Mouse (Mus musculus) myocyte (in vitro differentiated cells): ENCODE results near the gene Zfyve27. TPM values are rescaled to one million over a fixed set of nuclear protein-coding genes. Genes with fewer than 3 reads are reported as not detected.

Source experiments
- H3K27me3 ChIP-seq: one replicate; pipeline ENCODE4 v1.6.1; 2011; ENCODE audit not compliant: control insufficient read depth, insufficient read depth, insufficient read length
- H3K36me3 ChIP-seq: one replicate; pipeline ENCODE4 v1.6.1; 2011; ENCODE audit not compliant: control insufficient read depth, insufficient read depth
- H3K4me2 ChIP-seq: one replicate; pipeline ENCODE4 v1.6.1; 2011; ENCODE audit warnings: low read depth, control low read depth
- H3K4me3 ChIP-seq: one replicate; pipeline ENCODE4 v1.5.1; 2011; ENCODE audit warnings: mild to moderate bottlenecking, control low read depth, moderate library complexity
- H3K79me2 ChIP-seq: one replicate; pipeline ENCODE4 v1.6.1; 2011; ENCODE audit not compliant: control insufficient read depth, insufficient read depth
- H3ac ChIP-seq: one replicate; pipeline ENCODE4 v1.6.1; 2011; ENCODE audit not compliant: control insufficient read depth, insufficient read length
- CEBPB ChIP-seq: IDR thresholded peaks from 2 replicates; pipeline ENCODE4 v1.6.1; 2011; ENCODE audit warnings: mild to moderate bottlenecking, moderate library complexity; ENCODE audit not compliant: poor library complexity, insufficient read depth, severe bottlenecking
- E2F4 ChIP-seq: IDR thresholded peaks from one replicate; pipeline ENCODE4 v1.6.1; 2011; ENCODE audit warnings: mild to moderate bottlenecking, control low read depth, moderate library complexity; ENCODE audit not compliant: insufficient read depth
- MAX ChIP-seq: IDR thresholded peaks from one replicate; pipeline ENCODE4 v1.6.1; 2011; ENCODE audit warnings: low read depth, mild to moderate bottlenecking, control low read depth
- MYOD1 ChIP-seq, 3 experiments: IDR thresholded peaks; one replicate each; pipeline ENCODE4 v1.6.1; 2011; ENCODE audit warnings: control low read depth in 2 of 3, low read depth in 2 of 3, mild to moderate bottlenecking in 2 of 3, moderate library complexity in 1 of 3; ENCODE audit not compliant: insufficient read length in 2 of 3, control insufficient read depth in 1 of 3
- MYOG ChIP-seq, 3 experiments: IDR thresholded peaks; one replicate each; pipeline ENCODE4 v1.6.1; 2011; ENCODE audit warnings: control low read depth in 2 of 3, low read depth in 2 of 3, mild to moderate bottlenecking in 2 of 3; ENCODE audit not compliant: insufficient read length in 2 of 3, control insufficient read depth in 1 of 3, insufficient read depth in 1 of 3
- POLR2A ChIP-seq: IDR thresholded peaks from one replicate; pipeline ENCODE4 v1.6.1; 2011; ENCODE audit warnings: low read depth, mild to moderate bottlenecking, control low read depth, moderate library complexity; ENCODE audit not compliant: insufficient read length
- POLR2AphosphoS2 ChIP-seq: IDR thresholded peaks from one replicate; pipeline ENCODE4 v1.6.1; 2011; ENCODE audit warnings: low read depth, control low read depth; ENCODE audit not compliant: insufficient read length
- REST ChIP-seq: IDR thresholded peaks from one replicate; pipeline ENCODE4 v1.6.1; 2011; ENCODE audit warnings: mild to moderate bottlenecking, control low read depth, moderate library complexity; ENCODE audit not compliant: insufficient read depth, insufficient read length
- SRF ChIP-seq: IDR thresholded peaks from one replicate; pipeline ENCODE4 v1.6.1; 2011; ENCODE audit warnings: low read depth; ENCODE audit not compliant: control insufficient read depth, insufficient read length
- TCF12 ChIP-seq: IDR thresholded peaks from one replicate; pipeline ENCODE4 v1.6.1; 2011; ENCODE audit warnings: mild to moderate bottlenecking, control low read depth; ENCODE audit not compliant: poor library complexity, insufficient read depth, severe bottlenecking
- TCF3 ChIP-seq: IDR thresholded peaks from one replicate; pipeline ENCODE4 v1.6.1; 2011; ENCODE audit warnings: low read depth, control low read depth; ENCODE audit not compliant: insufficient read length
- USF1 ChIP-seq: IDR thresholded peaks from one replicate; pipeline ENCODE4 v1.6.1; 2011; ENCODE audit warnings: low read depth, mild to moderate bottlenecking, control low read depth, moderate library complexity
- polyA plus RNA-seq: library from polyadenylated mRNA; unstranded; fragments of >200 nt; fragmentation: generic; extraction: Trizol; gene quantifications from one replicate; pipeline ENCODE4 v1.2.1, GENCODE M21; 2012; ENCODE audit warnings: missing spikeins

Zfyve27 gene
- polyA plus RNA-seq, 1 experiment, result 22.4 TPM

DNA sequence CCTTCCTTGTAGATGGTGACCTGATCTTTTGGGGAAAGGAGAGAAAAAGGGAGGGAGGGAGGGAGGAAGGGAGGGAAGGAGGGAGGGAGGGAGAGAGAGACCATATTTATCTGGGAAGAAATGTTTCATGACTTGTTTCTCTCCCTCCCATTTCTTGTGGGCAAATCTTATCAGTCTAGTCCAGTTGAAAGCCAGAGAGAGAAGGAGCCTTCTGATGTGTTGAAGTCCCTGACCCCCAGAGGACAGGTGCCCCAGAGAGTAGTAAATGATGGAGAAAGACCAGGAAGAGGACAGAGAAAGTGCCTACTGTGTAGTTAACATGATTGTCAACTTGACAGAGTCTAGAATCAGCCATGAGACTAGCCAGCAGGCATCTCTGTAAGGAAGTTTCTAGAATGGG is 28.7 kb upstream of the Zfyve27 start:
- Histone ChIP-seq H3ac (no peak overlapping the region), H3K4me3 (no peak overlapping the region), H3K36me3 (no peaks in the 10 kb centered on the region), H3K79me2 (no peaks in the 10 kb centered on the region), H3K27me3 (no peaks in the 10 kb centered on the region), H3K4me2 (no peak overlapping the region)
- TF ChIP-seq TCF12 (no peak), SRF (no peak), CEBPB (no peak), REST (no peak)

DNA sequence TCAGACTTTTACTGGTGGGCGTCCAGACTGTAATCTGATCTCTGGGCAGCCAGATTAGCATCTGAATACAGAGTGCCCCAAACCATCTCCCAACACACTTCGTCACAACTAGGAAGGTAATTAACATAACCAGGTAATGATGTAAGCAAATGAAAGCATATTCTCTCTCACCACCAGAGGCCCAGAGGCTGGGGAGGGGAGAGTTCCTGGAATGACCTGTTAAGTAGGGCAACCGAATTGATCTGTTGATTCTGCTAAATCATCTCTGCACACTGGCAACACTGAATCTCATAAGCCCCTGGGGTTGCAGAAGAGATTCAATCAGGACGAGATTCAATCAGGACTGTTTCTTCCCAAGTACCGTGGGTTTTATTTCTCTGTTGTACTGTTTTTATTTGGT is 27.6 kb upstream of the Zfyve27 start:
- no peak for TF ChIP-seq USF1
- TF ChIP-seq TCF12, result no peak
- no peak for TF ChIP-seq E2F4
- TF ChIP-seq MYOD1 (IDR thresholded peaks at IDR 0.05; ENCODE audit: control insufficient read depth in 1 of 3, insufficient read length in 2 of 3, low read depth in 2 of 3), result no peak
- no peak for TF ChIP-seq POLR2AphosphoS2
- TF ChIP-seq REST, result no peak
- TF ChIP-seq MYOG (IDR thresholded peaks at IDR 0.05; ENCODE audit: control insufficient read depth in 1 of 3, insufficient read depth in 1 of 3, insufficient read length in 2 of 3, low read depth in 2 of 3), result no peak
- no peak for TF ChIP-seq TCF3
- TF ChIP-seq SRF, result no peak
- Histone ChIP-seq H3K4me2 (no peak overlapping the region), H3K27me3 (no peaks in the 10 kb centered on the region), H3ac (no peak overlapping the region), H3K79me2 (no peaks in the 10 kb centered on the region), H3K4me3 (no peak overlapping the region), H3K36me3 (no peaks in the 10 kb centered on the region)

DNA sequence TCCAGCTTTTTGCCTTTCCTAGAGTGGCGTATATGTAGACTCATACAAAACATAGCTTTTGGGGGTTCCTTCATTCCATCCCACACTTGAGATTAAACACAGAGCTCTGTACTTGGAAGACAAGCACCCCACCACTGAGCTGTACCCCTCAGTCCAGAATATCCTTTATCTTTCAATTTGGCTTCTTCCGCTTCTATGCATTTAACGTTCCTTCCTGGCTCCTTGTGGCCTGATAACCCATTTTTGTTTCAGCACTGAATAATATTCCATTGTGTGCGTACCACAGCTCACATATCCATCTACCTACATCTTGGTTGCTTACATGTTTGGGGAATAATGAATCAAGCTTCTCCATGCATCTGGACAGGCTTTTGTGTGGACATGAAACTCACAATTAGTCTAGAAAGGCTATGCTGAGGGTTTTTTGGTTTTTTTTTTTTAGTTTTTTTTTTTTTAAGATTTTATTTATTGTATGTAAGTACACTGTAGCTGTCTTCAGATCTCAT is 26.5 kb upstream of the Zfyve27 start:
- Histone ChIP-seq H3K4me3 (no peak overlapping the region), H3K27me3 (no peaks in the 10 kb centered on the region), H3K79me2 (no peaks in the 10 kb centered on the region), H3K4me2 (no peak overlapping the region), H3ac (no peak overlapping the region), H3K36me3 (no peaks in the 10 kb centered on the region)
- TF ChIP-seq POLR2A (no peak), MAX (no peak), E2F4 (no peak), MYOD1 (IDR thresholded peaks at IDR 0.05; ENCODE audit: control insufficient read depth in 1 of 3, insufficient read length in 2 of 3, low read depth in 2 of 3) (no peak), TCF3 (no peak), MYOG (IDR thresholded peaks at IDR 0.05; ENCODE audit: control insufficient read depth in 1 of 3, insufficient read depth in 1 of 3, insufficient read length in 2 of 3, low read depth in 2 of 3) (no peak), TCF12 (no peak), CEBPB (no peak), SRF (no peak), POLR2AphosphoS2 (no peak), USF1 (no peak), REST (no peak)

GRCm38 (mm10) chr19:42138517-42139285 is 25.1 kb upstream of the Zfyve27 start:
- Histone ChIP-seq H3K36me3 (no peaks in the 10 kb centered on the region), H3K79me2 (no peaks in the 10 kb centered on the region), H3K27me3 (no peaks in the 10 kb centered on the region), H3ac (no peak overlapping the region), H3K4me2 (no peak overlapping the region), H3K4me3 (no peak overlapping the region)
- TF ChIP-seq POLR2A (no peak), MYOG (IDR thresholded peaks at IDR 0.05; ENCODE audit: control insufficient read depth in 1 of 3, insufficient read depth in 1 of 3, insufficient read length in 2 of 3, low read depth in 2 of 3) (no peak), REST (no peak), MAX (no peak), TCF12 (no peak), MYOD1 (IDR thresholded peaks at IDR 0.05; ENCODE audit: control insufficient read depth in 1 of 3, insufficient read length in 2 of 3, low read depth in 2 of 3) (no peak), E2F4 (no peak), CEBPB (no peak), POLR2AphosphoS2 (no peak), USF1 (no peak), SRF (no peak), TCF3 (no peak)
